Mouse (Mus musculus): ENCODE data around the gene Furin.
A peak's percentile ranks its signal among the peaks of the same experiment; 100 is the strongest.

Gene Furin

GRCm38 (mm10) chr7:80372166-80372565, 33.1 kb downstream of the Furin start:
- DNase-seq (ENCODE audit: low spot score): no peak

GRCm38 (mm10) chr7:80371041-80371751, 34.0 kb downstream of the Furin start, which contains the start of gene Man2a2:
TSS of gene Man2a2 (minus strand) at chr7:80371375.
- peak; percentile 81 for DNase-seq (ENCODE audit: low spot score)

GRCm38 (mm10) chr7:80370649-80371040, 34.6 kb downstream of the Furin start:
- DNase-seq (ENCODE audit: low spot score): peak; percentile 89

GRCm38 (mm10) chr7:80369967-80370431, 35.2 kb downstream of the Furin start:
- DNase-seq (ENCODE audit: low spot score): peak; percentile 38

GRCm38 (mm10) chr7:80369461-80369860, 35.8 kb downstream of the Furin start:
- DNase-seq (ENCODE audit: low spot score): no peak

GRCm38 (mm10) chr7:80368635-80369421, 36.4 kb downstream of the Furin start:
- no peak for DNase-seq (ENCODE audit: low spot score)

GRCm38 (mm10) chr7:80368009-80368408, 37.2 kb downstream of the Furin start:
- DNase-seq (ENCODE audit: low spot score): no peak

- DNase-seq (ENCODE audit: low spot score): no peak
These were observed 38.0 kb downstream of the Furin start for GRCm38 (mm10) chr7:80367232-80367631.

GRCm38 (mm10) chr7:80365759-80366158, 39.5 kb downstream of the Furin start:
- no peak for DNase-seq (ENCODE audit: low spot score)

- no peak for DNase-seq (ENCODE audit: low spot score)
These were observed 44.8 kb downstream of the Furin start for GRCm38 (mm10) chr7:80360435-80360834.

GRCm38 (mm10) chr7:80358039-80358438, 47.2 kb downstream of the Furin start:
- peak; percentile 36 for DNase-seq (ENCODE audit: low spot score)

GRCm38 (mm10) chr7:80357156-80357555, 48.1 kb downstream of the Furin start:
- DNase-seq (ENCODE audit: low spot score): peak; percentile 80

- no peak for DNase-seq (ENCODE audit: low spot score)
These were observed 48.9 kb downstream of the Furin start for GRCm38 (mm10) chr7:80356351-80356750.

- no peak for DNase-seq (ENCODE audit: low spot score)
These were observed 52.3 kb downstream of the Furin start for GRCm38 (mm10) chr7:80352920-80353319.

GRCm38 (mm10) chr7:80350808-80351207, 54.4 kb downstream of the Furin start:
- no peak for DNase-seq (ENCODE audit: low spot score)

GRCm38 (mm10) chr7:80347670-80348586, 57.3 kb downstream of the Furin start:
- DNase-seq (ENCODE audit: low spot score): no peak

- no peak for DNase-seq (ENCODE audit: low spot score)
These were observed 58.4 kb downstream of the Furin start for GRCm38 (mm10) chr7:80346830-80347229.

GRCm38 (mm10) chr7:80346173-80346572, 59.1 kb downstream of the Furin start:
- no peak for DNase-seq (ENCODE audit: low spot score)

- DNase-seq (ENCODE audit: low spot score): no peak
These were observed 61.8 kb downstream of the Furin start for GRCm38 (mm10) chr7:80343270-80344018.

- DNase-seq (ENCODE audit: low spot score): peak; percentile 96
These were observed 62.4 kb downstream of the Furin start, which contains the start of gene Hddc3 for GRCm38 (mm10) chr7:80342858-80343257. TSS of gene Hddc3 (plus strand) at chr7:80343104.

GRCm38 (mm10) chr7:80341793-80342192, 63.4 kb downstream of the Furin start:
- peak; percentile 66 for DNase-seq (ENCODE audit: low spot score)
